Comparison of ENCODE assay signal across 26 mouse cellular contexts in genomic region chr12:24823636-24824354, GRCm38 (mm10). TPM values are rescaled to one million over a fixed set of nuclear protein-coding genes. Genes with fewer than 3 reads are reported as not detected.
DNase-seq lines count a peak whose midpoint lies in the region; ATAC-seq and TF ChIP-seq lines count a peak whose summit lies in the region.
"Had no signal": no experiment of that assay in that cellular context is flagged by ENCODE, and none has a peak within 500 bp of the region (broad histone marks: within the 10 kb centered on the region; RNA-seq: fewer than 3 reads in every experiment).

No protein-coding gene starts in this region.

- no peak for ATAC-seq in embryonic facial prominence, embryonic 14.5 days (ENCODE audit: low read depth)
- ATAC-seq in lung, embryonic 14.5 days (ENCODE audit: insufficient read depth) = no peak
- ATAC-seq: forebrain, embryonic 15.5 days; hindbrain, embryonic 16.5 days had no signal

- H3K36me3 ChIP-seq in embryonic facial prominence, embryonic 14.5 days (ENCODE audit: control insufficient read depth, insufficient read depth, low read length) = no peaks in the 10 kb centered on the region
- no peaks in the 10 kb centered on the region; the same call in 1 of the 2 replicates for H3K36me3 ChIP-seq in embryonic facial prominence, embryonic 10.5 days (replicated peaks)
- H3K36me3 ChIP-seq in lung, embryonic 14.5 days (ENCODE audit: insufficient read depth) = no peaks in the 10 kb centered on the region
- H3K36me3 ChIP-seq: embryonic facial prominence, embryonic 15.5 days; forebrain, embryonic 15.5 days; heart, embryonic 12.5 days; hindbrain, embryonic 10.5 days; intestine, embryonic 15.5 days; limb, embryonic 15.5 days; liver, embryonic 15.5 days; neural tube, embryonic 15.5 days; stomach, embryonic 15.5 days had no signal

- no peaks in the 10 kb centered on the region for H3K9me3 ChIP-seq in embryonic facial prominence, embryonic 14.5 days (ENCODE audit: control insufficient read depth, low read length)
- H3K9me3 ChIP-seq in embryonic facial prominence, embryonic 10.5 days = no peaks in the 10 kb centered on the region
- H3K9me3 ChIP-seq in lung, embryonic 14.5 days (ENCODE audit: low read depth, low read length) = no peaks in the 10 kb centered on the region
- H3K9me3 ChIP-seq: embryonic facial prominence, embryonic 15.5 days; forebrain, embryonic 15.5 days; heart, embryonic 12.5 days; hindbrain, embryonic 10.5 days; intestine, embryonic 15.5 days; limb, embryonic 15.5 days; liver, embryonic 15.5 days; neural tube, embryonic 15.5 days; stomach, embryonic 15.5 days had no signal

- no peak for TF ChIP-seq CTCF in lung, embryonic 14.5 days (IDR thresholded peaks at IDR 0.05; ENCODE audit: low read depth)

- no peaks in the 10 kb centered on the region for H3K4me1 ChIP-seq in embryonic facial prominence, embryonic 14.5 days (ENCODE audit: control insufficient read depth, insufficient read depth, low read length)
- no peaks in the 10 kb centered on the region for H3K4me1 ChIP-seq in embryonic facial prominence, embryonic 10.5 days
- no peaks in the 10 kb centered on the region; the same call in 1 of the 2 replicates for H3K4me1 ChIP-seq in lung, embryonic 14.5 days (ENCODE audit: insufficient read depth)
- H3K4me1 ChIP-seq: intestine, embryonic 15.5 days; stomach, embryonic 15.5 days had no signal

- no peaks in the 10 kb centered on the region for H3K27me3 ChIP-seq in embryonic facial prominence, embryonic 14.5 days (replicated peaks; ENCODE audit: control insufficient read depth, insufficient read depth, low read length)
- no peaks in the 10 kb centered on the region for H3K27me3 ChIP-seq in embryonic facial prominence, embryonic 10.5 days (replicated peaks; ENCODE audit: low read depth, poor library complexity, severe bottlenecking)
- H3K27me3 ChIP-seq in lung, embryonic 14.5 days (ENCODE audit: insufficient read depth, low read length) = no peaks in the 10 kb centered on the region
- H3K27me3 ChIP-seq: embryonic facial prominence, embryonic 15.5 days; forebrain, embryonic 15.5 days; heart, embryonic 12.5 days; intestine, embryonic 15.5 days; limb, embryonic 15.5 days; liver, embryonic 15.5 days; neural tube, embryonic 15.5 days; stomach, embryonic 15.5 days had no signal

- intact Hi-C loops in left cerebral cortex, postnatal 36 days (cut with DNase I) = no loop called here

- H3K4me2 ChIP-seq in embryonic facial prominence, embryonic 14.5 days (ENCODE audit: low read depth, low read length) = no peak overlapping the region
- no peak overlapping the region for H3K4me2 ChIP-seq in lung, embryonic 14.5 days
- H3K4me2 ChIP-seq: embryonic facial prominence, embryonic 15.5 days; forebrain, embryonic 15.5 days; heart, embryonic 12.5 days; intestine, embryonic 15.5 days; limb, embryonic 15.5 days; liver, embryonic 15.5 days; neural tube, embryonic 15.5 days; stomach, embryonic 15.5 days had no signal

- 75% methylated on average over 3 of the region's 3 CpGs for WGBS in embryonic facial prominence, embryonic 14.5 days
- WGBS in embryonic facial prominence, embryonic 10.5 days = 81% methylated on average over 3 of the region's 3 CpGs
- 48% methylated on average over 3 of the region's 3 CpGs for WGBS in lung, embryonic 14.5 days

- DNase-seq in embryonic facial prominence, embryonic 14.5 days (ENCODE audit: low spot score) = peak; percentile 47
- no peak for DNase-seq in embryonic facial prominence, embryonic 10.5 days (ENCODE audit: low spot score)
- peak; percentile 61 for DNase-seq in lung, embryonic 14.5 days
- no peak for DNase-seq in lung, postnatal 4 days
- DNase-seq in 3T3-L1 (ENCODE audit: low read depth, low spot score) = peak; percentile 77
- DNase-seq in adipocyte (ENCODE audit: low spot score) = peak; percentile 75
- no peak for DNase-seq in left cerebral cortex, postnatal 36 days (ENCODE audit: low spot score in 2 of 2)
- no peak for DNase-seq in layer of hippocampus, postnatal 36 days
- DNase-seq: adrenal gland, postnatal 14 days; cerebellum, adult 8-10 months; cerebellum, postnatal 36 days; embryo, embryonic 11 days; heart, postnatal 10 days; thymus, adult 2 months; thymus, postnatal 4 days had no signal

- no peak overlapping the region for H3K9ac ChIP-seq in embryonic facial prominence, embryonic 14.5 days (ENCODE audit: low read depth, low read length)
- H3K9ac ChIP-seq in lung, embryonic 14.5 days = no peak overlapping the region
- H3K9ac ChIP-seq: embryonic facial prominence, embryonic 15.5 days; forebrain, embryonic 15.5 days; heart, embryonic 12.5 days; intestine, embryonic 15.5 days; limb, embryonic 15.5 days; liver, embryonic 15.5 days; neural tube, embryonic 15.5 days; stomach, embryonic 15.5 days had no signal

- H3K4me3 ChIP-seq in embryonic facial prominence, embryonic 14.5 days (ENCODE audit: low read depth, low read length) = no peak overlapping the region
- no peak overlapping the region for H3K4me3 ChIP-seq in embryonic facial prominence, embryonic 10.5 days
- no peak overlapping the region for H3K4me3 ChIP-seq in lung, embryonic 14.5 days (ENCODE audit: low read depth, low read length)
- H3K4me3 ChIP-seq: embryonic facial prominence, embryonic 15.5 days; forebrain, embryonic 15.5 days; heart, embryonic 12.5 days; hindbrain, embryonic 10.5 days; intestine, embryonic 15.5 days; limb, embryonic 15.5 days; liver, embryonic 15.5 days; neural tube, embryonic 15.5 days; stomach, embryonic 15.5 days had no signal

- H3K27ac ChIP-seq in embryonic facial prominence, embryonic 14.5 days (replicated peaks; ENCODE audit: low read depth, low read length) = no peak overlapping the region
- H3K27ac ChIP-seq in embryonic facial prominence, embryonic 10.5 days (replicated peaks) = no peak overlapping the region
- H3K27ac ChIP-seq in lung, embryonic 14.5 days (ENCODE audit: low read depth) = no peak overlapping the region
- H3K27ac ChIP-seq: embryonic facial prominence, embryonic 15.5 days; forebrain, embryonic 15.5 days; hindbrain, embryonic 10.5 days; intestine, embryonic 15.5 days; liver, embryonic 15.5 days; macrophage; neural tube, embryonic 15.5 days; stomach, embryonic 15.5 days had no signal

RNA-seq across cellular contexts. Expression of gene Mboat2, which starts 6.9 kb away (rescaled TPM):
- polyA plus RNA-seq in embryonic facial prominence, embryonic 14.5 days (2014; fragmentation: Nextera tagmentation; extraction: Ambion mirVana) = 50.5 and 55.5 TPM in 2 replicates
- polyA plus RNA-seq in embryonic facial prominence, embryonic 10.5 days (2016; fragmentation: Nextera tagmentation; extraction: Ambion mirVana) = 45.0 and 45.7 TPM in 2 replicates
- polyA plus RNA-seq in lung, embryonic 14.5 days (2014; fragmentation: Nextera tagmentation; extraction: Ambion mirVana) = 44.6 and 45.7 TPM in 2 replicates
- 10 to 100 TPM; 83.5 to 88.8 TPM for total RNA-seq in left cerebral cortex, postnatal 36 days (2021)
- total RNA-seq in layer of hippocampus, postnatal 36 days (2021) = 10 to 100 TPM; 84.1 to 84.8 TPM
- polyA plus RNA-seq: macrophage had no signal

Comparison
In these comparisons a context has a peak if more than half of its experiments do, and no peak if none do; other contexts are left out.
1. DNase-seq: peak in embryonic facial prominence, embryonic 14.5 days (single experiment), lung, embryonic 14.5 days (single experiment), 3T3-L1 (single experiment) and adipocyte (single experiment); none in embryonic facial prominence, embryonic 10.5 days (single experiment), lung, postnatal 4 days (0 of 2), left cerebral cortex, postnatal 36 days (0 of 2) and layer of hippocampus, postnatal 36 days (0 of 2).